Mouse (Mus musculus): ENCODE results near the gene Elf2. TPM values are rescaled to one million over a fixed set of nuclear protein-coding genes. Genes with fewer than 3 reads are reported as not detected.
A peak's percentile ranks its signal among the peaks of the same experiment; 100 is the strongest.

Elf2 gene
- polyA plus RNA-seq, 1 experiment: 24.1 TPM

GRCm38 (mm10) chr3:51230146-51230835 is 110.2 kb downstream of the Elf2 start:
- H3K4me1 ChIP-seq (ENCODE audit: control insufficient read depth, insufficient read depth, insufficient read length, low read length): peaks cover 17% of the 10 kb centered on the region
- H3K4me3 ChIP-seq (ENCODE audit: insufficient read depth, low read depth, low read length): no peak overlapping the region
- 0 out of 2 replicates have a peak overlapping the region, but pooled peaks have one; percentile 4 for H3K27ac ChIP-seq (replicated peaks; ENCODE audit: low read depth, low read length)

GRCm38 (mm10) chr3:51229226-51229625 is 111.2 kb downstream of the Elf2 start:
- peaks cover 17% of the 10 kb centered on the region for H3K4me1 ChIP-seq (ENCODE audit: control insufficient read depth, insufficient read depth, insufficient read length, low read length)
- no peak overlapping the region for H3K27ac ChIP-seq (replicated peaks; ENCODE audit: low read depth, low read length)
- H3K4me3 ChIP-seq (ENCODE audit: insufficient read depth, low read depth, low read length): no peak overlapping the region

GRCm38 (mm10) chr3:51228821-51229205 is 111.7 kb downstream of the Elf2 start:
- no peak overlapping the region for H3K4me3 ChIP-seq (ENCODE audit: insufficient read depth, low read depth, low read length)
- peaks cover 17% of the 10 kb centered on the region for H3K4me1 ChIP-seq (ENCODE audit: control insufficient read depth, insufficient read depth, insufficient read length, low read length)
- H3K27ac ChIP-seq (replicated peaks; ENCODE audit: low read depth, low read length): no peak overlapping the region

- H3K27ac ChIP-seq (replicated peaks; ENCODE audit: low read depth, low read length): 0 out of 2 replicates have a peak overlapping the region, but pooled peaks have one; percentile 5
- peaks cover 17% of the 10 kb centered on the region for H3K4me1 ChIP-seq (ENCODE audit: control insufficient read depth, insufficient read depth, insufficient read length, low read length)
- H3K4me3 ChIP-seq (ENCODE audit: insufficient read depth, low read depth, low read length): no peak overlapping the region
These were observed 112.2 kb downstream of the Elf2 start for GRCm38 (mm10) chr3:51228038-51228820.

GRCm38 (mm10) chr3:51226601-51227000 is 113.9 kb downstream of the Elf2 start:
- Histone ChIP-seq H3K27ac (replicated peaks; ENCODE audit: low read depth, low read length) (peak overlapping the region; percentile 52), H3K4me3 (ENCODE audit: insufficient read depth, low read depth, low read length) (peak overlapping the region; percentile 54), H3K4me1 (ENCODE audit: control insufficient read depth, insufficient read depth, insufficient read length, low read length) (peaks cover 17% of the 10 kb centered on the region)

- H3K27ac ChIP-seq (replicated peaks; ENCODE audit: low read depth, low read length): peak overlapping the region; percentile 52
- H3K4me1 ChIP-seq (ENCODE audit: control insufficient read depth, insufficient read depth, insufficient read length, low read length): peaks cover 14% of the 10 kb centered on the region
- peak overlapping the region; percentile 54 for H3K4me3 ChIP-seq (ENCODE audit: insufficient read depth, low read depth, low read length)
These were observed 114.5 kb downstream of the Elf2 start for GRCm38 (mm10) chr3:51225979-51226378.

- Histone ChIP-seq H3K27ac (replicated peaks; ENCODE audit: low read depth, low read length) (peak overlapping the region; percentile 96), H3K4me1 (ENCODE audit: control insufficient read depth, insufficient read depth, insufficient read length, low read length) (peaks cover 14% of the 10 kb centered on the region), H3K4me3 (ENCODE audit: insufficient read depth, low read depth, low read length) (peak overlapping the region; percentile 67)
These were observed 115.2 kb downstream of the Elf2 start for GRCm38 (mm10) chr3:51225226-51225750.

- peaks cover 14% of the 10 kb centered on the region for H3K4me1 ChIP-seq (ENCODE audit: control insufficient read depth, insufficient read depth, insufficient read length, low read length)
- peak within 1 kb of the TSS; percentile 96 for H3K27ac ChIP-seq (replicated peaks; ENCODE audit: low read depth, low read length)
- H3K4me3 ChIP-seq (ENCODE audit: insufficient read depth, low read depth, low read length): peak within 1 kb of the TSS; percentile 67
These were observed 115.9 kb downstream of the Elf2 start, which contains the start of gene Noct for GRCm38 (mm10) chr3:51224363-51225225. Gene Noct (plus strand): TSS chr3:51224447.

- Histone ChIP-seq H3K4me3 (ENCODE audit: insufficient read depth, low read depth, low read length) (peak overlapping the region; percentile 67), H3K4me1 (ENCODE audit: control insufficient read depth, insufficient read depth, insufficient read length, low read length) (peaks cover 11% of the 10 kb centered on the region), H3K27ac (replicated peaks; ENCODE audit: low read depth, low read length) (peak overlapping the region; percentile 96)
These were observed 116.9 kb downstream of the Elf2 start for GRCm38 (mm10) chr3:51223556-51223955.

- Histone ChIP-seq H3K27ac (replicated peaks; ENCODE audit: low read depth, low read length) (peak overlapping the region; percentile 96), H3K4me3 (ENCODE audit: insufficient read depth, low read depth, low read length) (no peak overlapping the region), H3K4me1 (ENCODE audit: control insufficient read depth, insufficient read depth, insufficient read length, low read length) (peaks cover 11% of the 10 kb centered on the region)
These were observed 117.5 kb downstream of the Elf2 start for GRCm38 (mm10) chr3:51222834-51223460.

- Histone ChIP-seq H3K27ac (replicated peaks; ENCODE audit: low read depth, low read length) (no peak overlapping the region), H3K4me1 (ENCODE audit: control insufficient read depth, insufficient read depth, insufficient read length, low read length) (peaks cover 8% of the 10 kb centered on the region), H3K4me3 (ENCODE audit: insufficient read depth, low read depth, low read length) (no peak overlapping the region)
These were observed 118.2 kb downstream of the Elf2 start for GRCm38 (mm10) chr3:51222302-51222701.

GRCm38 (mm10) chr3:51221847-51222246 is 118.6 kb downstream of the Elf2 start:
- Histone ChIP-seq H3K4me1 (ENCODE audit: control insufficient read depth, insufficient read depth, insufficient read length, low read length) (peaks cover 6% of the 10 kb centered on the region; the same call in 1 of the 2 replicates), H3K27ac (replicated peaks; ENCODE audit: low read depth, low read length) (no peak overlapping the region), H3K4me3 (ENCODE audit: insufficient read depth, low read depth, low read length) (no peak overlapping the region)

GRCm38 (mm10) chr3:51220846-51221245 is 119.6 kb downstream of the Elf2 start:
- no peak overlapping the region for H3K4me3 ChIP-seq (ENCODE audit: insufficient read depth, low read depth, low read length)
- no peak overlapping the region for H3K27ac ChIP-seq (replicated peaks; ENCODE audit: low read depth, low read length)
- no peaks in the 10 kb centered on the region; the same call in 1 of the 2 replicates for H3K4me1 ChIP-seq (ENCODE audit: control insufficient read depth, insufficient read depth, insufficient read length, low read length)

- Histone ChIP-seq H3K4me3 (ENCODE audit: insufficient read depth, low read depth, low read length) (no peak overlapping the region), H3K4me1 (ENCODE audit: control insufficient read depth, insufficient read depth, insufficient read length, low read length) (no peaks in the 10 kb centered on the region; the same call in 1 of the 2 replicates), H3K27ac (replicated peaks; ENCODE audit: low read depth, low read length) (no peak overlapping the region)
These were observed 121.2 kb downstream of the Elf2 start for GRCm38 (mm10) chr3:51219213-51219612.
